8 mouse cellular contexts compared by ENCODE assay signal in genomic region chr4:154328836-154329235, GRCm38 (mm10). TPM values are rescaled to one million over a fixed set of nuclear protein-coding genes. Genes with fewer than 3 reads are reported as not detected.
DNase-seq lines count a peak whose midpoint lies in the region; ATAC-seq and TF ChIP-seq lines count a peak whose summit lies in the region.

No protein-coding gene starts in this region.

- 6% methylated on average over 6 of the region's 6 CpGs for WGBS in embryonic facial prominence, embryonic 12.5 days
- 9% methylated on average over 6 of the region's 6 CpGs for WGBS in heart, embryonic 13.5 days
- 5% methylated on average over 6 of the region's 6 CpGs for WGBS in kidney, embryonic 16.5 days
- 10% methylated on average over 6 of the region's 6 CpGs for WGBS in limb, embryonic 14.5 days

- H3K27me3 ChIP-seq in E14TG2a.4 (ENCODE audit: insufficient read depth, low read length): peaks cover 44% of the 10 kb centered on the region
- H3K27me3 ChIP-seq in embryonic facial prominence, embryonic 12.5 days: no peaks in the 10 kb centered on the region
- peaks cover 38% of the 10 kb centered on the region for H3K27me3 ChIP-seq in heart, embryonic 13.5 days (replicated peaks)
- peaks cover 57% of the 10 kb centered on the region for H3K27me3 ChIP-seq in kidney, embryonic 16.5 days (ENCODE audit: insufficient read depth, low read length)
- H3K27me3 ChIP-seq in limb, embryonic 14.5 days (ENCODE audit: control insufficient read depth, insufficient read depth, low read length): no peaks in the 10 kb centered on the region

- H3K4me2 ChIP-seq in embryonic facial prominence, embryonic 12.5 days (replicated peaks): peak overlapping the region; percentile 28
- no peak overlapping the region for H3K4me2 ChIP-seq in heart, embryonic 13.5 days
- H3K4me2 ChIP-seq in kidney, embryonic 16.5 days (replicated peaks; ENCODE audit: low read depth, low read length): no peak overlapping the region
- no peak overlapping the region for H3K4me2 ChIP-seq in limb, embryonic 14.5 days (replicated peaks; ENCODE audit: low read depth, low read length, severe bottlenecking)

- H3K9me3 ChIP-seq in E14TG2a.4 (ENCODE audit: low read length): no peaks in the 10 kb centered on the region
- H3K9me3 ChIP-seq in embryonic facial prominence, embryonic 12.5 days: no peaks in the 10 kb centered on the region
- H3K9me3 ChIP-seq in heart, embryonic 13.5 days: no peaks in the 10 kb centered on the region
- no peaks in the 10 kb centered on the region for H3K9me3 ChIP-seq in kidney, embryonic 16.5 days (ENCODE audit: low read length)
- no peaks in the 10 kb centered on the region for H3K9me3 ChIP-seq in limb, embryonic 14.5 days (ENCODE audit: control insufficient read depth, low read length)

- no peak for TF ChIP-seq POLR2A in limb, embryonic 14.5 days (IDR thresholded peaks at IDR 0.05; ENCODE audit: borderline replicate concordance, extremely low read depth, insufficient read depth, insufficient read length)

- H3K4me1 ChIP-seq in E14TG2a.4 (replicated peaks; ENCODE audit: low read depth, low read length): peaks cover 43% of the 10 kb centered on the region
- H3K4me1 ChIP-seq in embryonic facial prominence, embryonic 12.5 days: peaks cover 30% of the 10 kb centered on the region
- H3K4me1 ChIP-seq in heart, embryonic 13.5 days: peaks cover 53% of the 10 kb centered on the region
- H3K4me1 ChIP-seq in kidney, embryonic 16.5 days (ENCODE audit: insufficient read depth, low read length): peaks cover 25% of the 10 kb centered on the region
- H3K4me1 ChIP-seq in limb, embryonic 14.5 days (ENCODE audit: control insufficient read depth, insufficient read depth, low read length): peaks cover 12% of the 10 kb centered on the region

- H3K9ac ChIP-seq in embryonic facial prominence, embryonic 12.5 days: no peak overlapping the region
- peak overlapping the region; percentile 51 for H3K9ac ChIP-seq in heart, embryonic 13.5 days
- H3K9ac ChIP-seq in kidney, embryonic 16.5 days (replicated peaks; ENCODE audit: low read length): no peak overlapping the region
- no peak overlapping the region for H3K9ac ChIP-seq in limb, embryonic 14.5 days (ENCODE audit: low read depth, low read length, severe bottlenecking)

- peak overlapping the region; percentile 60 for H3K4me3 ChIP-seq in E14TG2a.4 (replicated peaks; ENCODE audit: low read length)
- H3K4me3 ChIP-seq in embryonic facial prominence, embryonic 12.5 days: no peak overlapping the region
- no peak overlapping the region for H3K4me3 ChIP-seq in heart, embryonic 13.5 days
- no peak overlapping the region for H3K4me3 ChIP-seq in kidney, embryonic 16.5 days (ENCODE audit: low read length)
- no peak overlapping the region for H3K4me3 ChIP-seq in limb, embryonic 14.5 days (replicated peaks; ENCODE audit: low read length)

- DNase-seq in adrenal gland, postnatal 36 days: peak; percentile 52 to 56
- DNase-seq in limb, embryonic 14.5 days (ENCODE audit: low spot score): peak; percentile 83
- peak; percentile 69 for DNase-seq in naive thymus-derived CD4-positive, alpha-beta T cell, adult 2 months (ENCODE audit: low read depth)
- DNase-seq in thymus, postnatal 14 days: peak; percentile 47

- TF ChIP-seq CTCF in E14TG2a.4 (conservative IDR thresholded peaks at IDR 0.05; ENCODE audit: low read length): peak; percentile 89

- peak; percentile 37; the same call in 1 of the 2 replicates for ATAC-seq in embryonic facial prominence, embryonic 12.5 days (ENCODE audit: insufficient number of reproducible peaks, insufficient read depth, low FRiP score, low TSS enrichment)
- ATAC-seq in heart, embryonic 13.5 days (ENCODE audit: extremely low read depth, insufficient number of reproducible peaks, low FRiP score, low TSS enrichment): no peak; the same call in 1 of the 2 replicates
- peak; percentile 32; the same call in 1 of the 2 replicates for ATAC-seq in kidney, embryonic 16.5 days (ENCODE audit: low FRiP score, low TSS enrichment)
- ATAC-seq in limb, embryonic 14.5 days (ENCODE audit: low FRiP score, low read depth): peak; percentile 45; the same call in 1 of the 2 replicates

- H3K27ac ChIP-seq in embryonic facial prominence, embryonic 12.5 days: no peak overlapping the region
- H3K27ac ChIP-seq in heart, embryonic 13.5 days (replicated peaks): peak overlapping the region; percentile 97
- H3K27ac ChIP-seq in kidney, embryonic 16.5 days (ENCODE audit: low read length): no peak overlapping the region
- H3K27ac ChIP-seq in limb, embryonic 14.5 days (replicated peaks; ENCODE audit: low read depth, low read length): no peak overlapping the region

- H3K36me3 ChIP-seq in E14TG2a.4 (ENCODE audit: insufficient read depth, low read length): no peaks in the 10 kb centered on the region
- H3K36me3 ChIP-seq in embryonic facial prominence, embryonic 12.5 days: peaks cover 3% of the 10 kb centered on the region; the same call in 1 of the 2 replicates
- peaks cover 16% of the 10 kb centered on the region for H3K36me3 ChIP-seq in heart, embryonic 13.5 days
- H3K36me3 ChIP-seq in kidney, embryonic 16.5 days (ENCODE audit: insufficient read depth, low read length): no peaks in the 10 kb centered on the region
- peaks cover 43% of the 10 kb centered on the region for H3K36me3 ChIP-seq in limb, embryonic 14.5 days (ENCODE audit: control insufficient read depth, insufficient read depth, low read length)

RNA-seq across cellular contexts. Expression of gene B230104I21Rik, which starts 7.1 kb away (rescaled TPM):
- total RNA-seq in adrenal gland, postnatal 36 days (2021): not detected
- polyA plus RNA-seq in embryonic facial prominence, embryonic 12.5 days (2016; fragmentation: Nextera tagmentation; extraction: Ambion mirVana): not detected in 2 replicates
- not detected in 2 replicates for polyA plus RNA-seq in heart, embryonic 13.5 days (2015; fragmentation: Nextera tagmentation; extraction: Ambion mirVana)
- polyA plus RNA-seq in kidney, embryonic 16.5 days (2015; fragmentation: Nextera tagmentation; extraction: Ambion mirVana): 0.37 TPM in 1 of 2 replicates, not detected in the other
- not detected in 2 replicates for polyA plus RNA-seq in limb, embryonic 14.5 days (2012; rRNA removed)
- not detected in 2 replicates for polyA plus RNA-seq in limb, embryonic 14.5 days (2014; fragmentation: Nextera tagmentation; extraction: Ambion mirVana)

RNA-seq across cellular contexts. Expression of gene Arhgef16, which starts 27.4 kb away (rescaled TPM):
- total RNA-seq in adrenal gland, postnatal 36 days (2021): under 1 TPM; 0.13 to 0.59 TPM
- 6.0 TPM in 2 replicates for polyA plus RNA-seq in embryonic facial prominence, embryonic 12.5 days (2016; fragmentation: Nextera tagmentation; extraction: Ambion mirVana)
- 2.3 and 2.5 TPM in 2 replicates for polyA plus RNA-seq in heart, embryonic 13.5 days (2015; fragmentation: Nextera tagmentation; extraction: Ambion mirVana)
- 44.2 and 44.3 TPM in 2 replicates for polyA plus RNA-seq in kidney, embryonic 16.5 days (2015; fragmentation: Nextera tagmentation; extraction: Ambion mirVana)
- polyA plus RNA-seq in limb, embryonic 14.5 days (2012; rRNA removed): 4.2 and 6.0 TPM in 2 replicates
- 6.1 and 6.2 TPM in 2 replicates for polyA plus RNA-seq in limb, embryonic 14.5 days (2014; fragmentation: Nextera tagmentation; extraction: Ambion mirVana)
